Mouse (Mus musculus) retina, adult 2 months (tissue): ENCODE results near the gene BC029722.
"Not testable (repeated sequence)": the region's sequence is repeated elsewhere in the genome, so short reads cannot be mapped to it uniquely, and the experiment has no call there.

Experiments
- DNase-seq: peaks from one replicate; pipeline ENCODE4 v3.0.0-alpha.2; 2012; ENCODE audit warnings: low read depth, low spot score

The BC029722 gene

GRCm38 (mm10) chr2:155819392-155819448, at the start of gene BC029722:
TSS of gene BC029722 (minus strand) at chr2:155819426.
- no peak for DNase-seq

DNA sequence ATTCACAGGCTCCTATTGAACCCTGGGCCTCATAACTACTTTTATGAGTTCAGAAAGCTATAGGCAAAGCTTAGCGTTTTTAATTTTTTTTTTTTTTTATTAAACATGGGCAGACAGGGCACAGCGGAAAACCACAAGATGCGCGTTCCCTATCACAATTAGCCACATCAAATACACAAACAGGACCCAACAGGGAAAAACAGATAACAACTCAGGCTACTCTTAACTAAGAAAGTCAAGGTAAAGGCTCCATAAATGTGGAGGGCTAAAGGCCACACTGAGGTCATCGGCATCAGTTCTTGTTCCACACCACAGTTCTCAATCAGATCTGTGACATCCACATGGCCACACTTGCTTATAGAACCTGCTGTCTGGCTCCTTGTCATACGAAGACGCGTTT, 49.1 kb upstream of the BC029722 start:
- DNase-seq: no peak

GRCm38 (mm10) chr2:155863301-155863867, 44.2 kb upstream of the BC029722 start:
- no peak for DNase-seq

DNA sequence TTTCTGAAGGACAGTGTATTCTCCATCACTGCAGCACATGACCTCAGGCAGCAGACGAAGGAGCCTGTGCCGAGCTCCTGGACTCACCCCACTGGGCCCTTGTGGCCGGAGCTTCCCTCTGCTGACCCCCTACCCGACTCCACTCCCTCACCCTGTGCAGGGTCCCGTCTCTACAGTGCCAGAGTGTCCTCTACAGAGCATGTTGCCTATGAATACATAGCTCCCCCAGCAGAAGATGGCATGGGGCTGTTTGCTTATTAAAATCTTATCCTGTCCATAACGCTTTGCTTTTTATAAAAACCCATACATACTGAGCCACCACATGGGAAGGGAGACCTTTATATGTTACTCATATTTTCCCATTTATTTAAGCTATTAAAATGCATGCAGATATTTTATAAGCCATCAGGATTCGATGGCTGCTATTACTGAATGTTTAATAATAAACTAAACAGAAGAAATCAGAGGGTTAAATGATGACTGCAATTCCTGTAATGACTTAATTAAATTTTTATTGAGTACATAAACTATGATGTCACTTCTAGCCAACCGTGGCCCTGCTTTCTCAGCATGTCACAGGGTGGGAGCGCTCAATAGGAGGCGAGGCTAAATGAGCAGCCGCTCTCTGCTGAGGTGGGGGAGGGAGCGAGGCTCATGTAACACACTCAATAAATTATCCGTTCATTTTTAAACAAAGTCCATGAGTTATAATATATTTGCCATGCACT, 43.5 kb upstream of the BC029722 start:
- DNase-seq: no peak

DNA sequence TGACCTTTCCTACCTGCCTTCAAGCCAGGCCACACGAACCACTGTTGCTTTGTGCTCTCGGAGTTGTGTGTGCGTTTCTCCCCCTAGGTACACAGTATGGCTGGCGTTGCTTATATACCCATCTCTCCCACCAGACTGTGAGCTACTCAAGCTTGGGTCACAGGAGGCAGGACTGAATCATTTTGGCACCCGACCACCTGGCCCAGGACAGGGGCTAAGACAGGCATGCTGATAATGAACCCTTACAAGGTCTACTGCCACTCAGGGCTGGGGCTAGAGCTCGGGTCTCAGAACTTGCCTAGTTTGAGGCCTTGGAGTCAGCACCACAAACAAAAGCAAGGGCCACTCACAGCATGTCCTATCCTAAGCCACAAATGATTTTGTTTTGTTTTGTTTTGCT, 42.4 kb upstream of the BC029722 start:
- no peak for DNase-seq

GRCm38 (mm10) chr2:155860102-155860501, 40.9 kb upstream of the BC029722 start:
- no peak for DNase-seq

- DNase-seq: no peak
Observed at GRCm38 (mm10) chr2:155852536-155852935, 33.3 kb upstream of the BC029722 start.

GRCm38 (mm10) chr2:155850120-155850519, 30.9 kb upstream of the BC029722 start:
- no peak for DNase-seq

DNA sequence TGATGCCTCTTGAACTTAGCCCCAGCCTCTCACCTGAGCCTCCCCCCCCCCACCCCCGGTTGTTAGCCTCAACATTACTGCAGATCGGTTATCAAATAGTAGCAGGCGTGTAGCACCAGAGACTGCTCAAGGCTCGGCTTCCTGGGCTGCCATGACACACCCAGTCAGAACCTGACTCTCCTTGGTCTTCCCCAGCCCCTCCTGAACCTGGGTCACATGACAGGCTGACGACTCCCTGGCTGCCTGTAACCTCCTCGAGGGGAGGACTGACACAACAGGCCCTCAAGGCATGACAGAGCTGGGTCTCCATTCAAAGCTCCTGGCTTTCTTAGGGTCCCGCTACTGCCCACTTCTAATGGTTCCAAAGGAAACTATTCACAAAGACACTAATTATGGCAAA, 30.2 kb upstream of the BC029722 start:
- DNase-seq: no peak

GRCm38 (mm10) chr2:155848291-155848690, 29.1 kb upstream of the BC029722 start:
- peak; percentile 64 for DNase-seq

DNA sequence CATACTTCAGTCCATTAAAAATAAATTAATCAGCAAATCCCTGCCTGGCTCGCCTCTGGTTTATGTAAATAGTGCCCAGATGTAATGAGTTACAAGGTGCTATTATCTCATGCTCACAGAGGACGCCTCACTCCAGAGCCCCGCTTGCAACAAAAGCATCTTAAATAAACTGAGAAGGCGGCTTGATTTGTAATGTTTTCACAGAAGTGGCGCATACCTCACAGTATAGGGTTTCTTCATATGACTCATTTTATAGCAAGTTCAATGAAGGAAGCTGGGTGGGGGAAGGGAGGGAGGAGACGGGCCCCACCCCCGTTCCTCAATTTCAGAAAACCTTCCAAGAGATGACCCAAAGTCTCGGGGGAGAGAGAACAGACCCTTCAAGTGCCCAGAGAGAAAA, 27.7 kb upstream of the BC029722 start:
- DNase-seq: no peak

DNA sequence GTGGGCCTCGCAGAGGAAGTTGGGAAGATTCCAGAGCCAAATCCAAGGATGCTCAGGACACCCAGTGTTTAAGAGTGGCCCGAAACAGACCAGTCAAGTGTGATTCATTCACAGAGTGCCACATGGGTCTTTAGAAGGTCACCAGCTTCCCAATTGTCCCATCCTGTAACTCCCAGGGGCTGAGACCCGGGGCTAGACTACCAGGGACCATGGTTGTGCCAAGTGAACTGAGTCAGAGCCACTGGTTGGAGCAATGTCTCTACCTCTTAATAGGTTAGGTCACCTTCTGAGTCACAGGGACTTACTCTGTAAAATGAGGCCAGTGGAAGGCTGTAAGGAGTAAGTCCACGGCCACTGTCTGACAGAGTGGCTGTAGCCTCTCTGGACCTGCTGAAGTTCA, 19.7 kb upstream of the BC029722 start:
- DNase-seq: no peak

DNA sequence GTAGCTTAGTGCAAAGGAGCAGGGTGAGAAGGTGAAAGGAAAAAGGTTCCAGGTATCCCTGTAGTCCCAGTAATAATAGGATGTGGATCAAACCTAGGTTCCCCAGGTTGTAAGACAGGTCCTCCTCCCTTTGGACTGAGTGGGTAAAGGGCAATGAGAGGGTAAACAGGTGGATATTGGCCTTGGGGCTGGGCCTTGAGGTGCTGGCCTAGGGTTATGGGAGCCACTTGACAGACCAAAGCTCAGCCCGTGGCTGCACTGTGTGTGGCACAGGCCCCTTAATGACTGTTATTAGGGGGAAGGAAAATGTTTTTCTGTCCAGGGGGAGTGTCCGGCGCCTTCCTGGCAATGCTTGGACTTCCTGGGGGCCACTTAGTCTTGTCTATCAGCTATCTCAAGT, 18.7 kb upstream of the BC029722 start:
- DNase-seq: no peak

DNA sequence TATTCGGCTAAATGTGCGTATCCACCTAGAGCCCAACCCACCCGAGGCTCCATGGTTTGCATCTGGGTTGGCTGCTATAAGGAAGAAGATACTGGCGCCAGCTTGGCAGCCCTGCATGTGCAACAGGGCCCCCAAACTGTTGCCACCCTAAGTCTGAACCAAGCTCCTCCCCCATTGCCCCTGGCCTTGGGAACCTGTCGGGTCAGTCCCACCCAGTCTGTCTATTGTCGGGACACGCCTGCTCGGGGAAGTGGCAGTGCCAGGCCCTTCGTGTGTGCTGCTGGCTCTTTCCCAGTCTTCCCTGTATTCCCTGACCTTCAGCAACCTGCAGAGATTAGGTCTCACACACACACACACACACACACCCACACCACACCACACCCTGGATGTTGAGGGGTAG, 15.5 kb upstream of the BC029722 start, which contains the start of gene Fam83c:
TSS of gene Fam83c (minus strand) at position 123 of the 400 bp plus-strand sequence.
- no peak for DNase-seq

- not testable (repeated sequence) for DNase-seq
Observed at GRCm38 (mm10) chr2:155832087-155832486, 12.9 kb upstream of the BC029722 start.

DNA sequence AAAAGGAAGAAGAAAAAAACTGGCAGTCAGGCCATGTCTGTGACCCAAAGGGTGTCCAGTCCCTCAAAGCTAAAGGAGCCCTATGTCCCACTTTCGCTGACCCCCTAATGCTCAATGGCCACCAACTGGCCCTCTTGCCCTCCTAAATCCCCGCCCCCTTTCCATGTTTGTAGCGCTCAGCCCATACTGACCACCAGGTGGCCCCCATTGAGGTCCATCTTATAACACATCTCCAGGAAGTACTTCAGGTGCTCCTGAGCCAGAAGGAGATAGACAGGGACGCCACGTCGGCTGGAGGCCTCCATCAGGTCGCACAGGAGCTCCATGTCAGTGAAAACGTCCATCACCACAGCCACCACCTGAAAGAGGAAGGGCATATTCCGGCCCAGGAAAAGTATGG, 12.1 kb upstream of the BC029722 start:
- no peak for DNase-seq

DNA sequence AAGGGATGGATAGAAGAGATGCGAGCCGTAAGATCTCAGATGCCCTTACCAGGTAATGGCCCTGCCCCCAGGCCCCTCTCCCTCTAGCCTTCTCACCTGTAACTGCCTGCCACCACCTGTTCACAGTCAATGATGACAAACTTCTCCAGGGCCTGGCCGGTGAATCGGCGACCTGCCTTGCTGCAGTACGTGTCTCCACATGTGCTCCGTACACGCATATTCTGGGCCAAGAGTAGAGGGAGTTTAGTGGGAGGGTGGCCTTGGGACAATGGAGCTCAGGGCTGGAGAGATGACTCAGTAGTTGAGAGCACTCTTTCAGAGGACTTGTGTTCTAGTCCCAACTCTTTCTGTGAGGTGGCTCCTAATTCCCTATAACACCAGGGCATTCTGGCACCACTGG, 11.6 kb upstream of the BC029722 start:
- no peak for DNase-seq

DNA sequence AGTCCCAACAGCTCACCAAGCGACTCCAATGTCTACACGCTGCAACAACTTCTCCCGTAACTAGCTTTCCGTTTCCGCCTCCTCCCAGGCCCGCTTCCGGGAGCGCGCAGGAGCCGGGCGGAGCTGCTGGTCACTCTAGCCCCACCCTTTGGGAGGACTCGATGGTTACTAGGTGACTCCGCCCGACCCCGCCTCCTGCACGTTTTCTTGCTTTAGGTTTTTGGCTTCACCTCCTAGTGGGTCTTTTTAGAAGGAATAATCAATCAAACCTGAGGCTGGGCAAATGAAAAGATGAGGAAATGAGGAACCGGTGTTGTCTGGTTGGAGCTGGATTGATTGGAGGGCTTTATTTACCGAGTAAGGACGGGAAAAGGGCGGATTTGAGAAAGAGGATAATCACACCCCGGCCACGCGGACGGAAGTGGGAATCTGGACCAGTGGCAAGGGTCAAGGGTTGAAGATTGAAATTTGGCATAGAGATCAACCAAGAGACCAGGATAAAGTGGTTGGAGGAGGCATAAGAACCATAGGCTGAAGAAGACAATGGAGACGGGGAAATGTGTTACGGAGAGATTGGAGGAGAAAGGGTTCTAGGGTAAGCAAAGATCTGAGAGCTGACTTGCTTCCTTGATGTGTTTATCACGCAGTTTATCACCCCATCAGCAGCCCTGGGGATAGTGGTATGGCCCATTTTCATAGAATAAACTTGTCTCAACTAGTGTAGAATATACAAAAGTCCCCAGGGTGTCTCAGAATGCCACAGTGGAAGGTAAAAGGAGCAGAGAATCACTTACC, 7.6 kb upstream of the BC029722 start, which contains the start of gene Eif6:
TSS of gene Eif6 (minus strand) at position 296 of the 795 bp plus-strand sequence.
- DNase-seq: peak; percentile 71

GRCm38 (mm10) chr2:155825904-155826629, 6.8 kb upstream of the BC029722 start:
- no peak for DNase-seq

- DNase-seq: no peak
Observed at GRCm38 (mm10) chr2:155823722-155824121, 4.5 kb upstream of the BC029722 start.

DNA sequence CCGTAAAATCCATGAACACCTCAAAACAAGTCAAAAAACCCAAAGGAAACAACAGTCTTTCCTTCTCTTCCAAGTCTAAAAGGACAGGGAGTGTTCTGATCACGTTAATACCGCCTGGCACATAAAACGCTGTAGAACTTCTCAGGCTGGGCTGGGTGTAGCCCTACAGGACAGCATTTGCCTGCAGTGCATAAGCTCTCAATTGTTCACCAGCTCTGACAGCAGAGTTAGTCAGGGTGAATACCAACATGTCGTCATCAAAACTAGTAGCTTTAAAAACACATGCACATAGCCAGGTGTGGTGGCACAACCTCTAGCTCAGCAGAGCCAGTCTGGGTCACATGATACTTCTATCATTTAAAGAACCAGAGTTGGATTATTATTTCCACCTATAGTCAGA, 1.6 kb upstream of the BC029722 start:
- no peak for DNase-seq

DNA sequence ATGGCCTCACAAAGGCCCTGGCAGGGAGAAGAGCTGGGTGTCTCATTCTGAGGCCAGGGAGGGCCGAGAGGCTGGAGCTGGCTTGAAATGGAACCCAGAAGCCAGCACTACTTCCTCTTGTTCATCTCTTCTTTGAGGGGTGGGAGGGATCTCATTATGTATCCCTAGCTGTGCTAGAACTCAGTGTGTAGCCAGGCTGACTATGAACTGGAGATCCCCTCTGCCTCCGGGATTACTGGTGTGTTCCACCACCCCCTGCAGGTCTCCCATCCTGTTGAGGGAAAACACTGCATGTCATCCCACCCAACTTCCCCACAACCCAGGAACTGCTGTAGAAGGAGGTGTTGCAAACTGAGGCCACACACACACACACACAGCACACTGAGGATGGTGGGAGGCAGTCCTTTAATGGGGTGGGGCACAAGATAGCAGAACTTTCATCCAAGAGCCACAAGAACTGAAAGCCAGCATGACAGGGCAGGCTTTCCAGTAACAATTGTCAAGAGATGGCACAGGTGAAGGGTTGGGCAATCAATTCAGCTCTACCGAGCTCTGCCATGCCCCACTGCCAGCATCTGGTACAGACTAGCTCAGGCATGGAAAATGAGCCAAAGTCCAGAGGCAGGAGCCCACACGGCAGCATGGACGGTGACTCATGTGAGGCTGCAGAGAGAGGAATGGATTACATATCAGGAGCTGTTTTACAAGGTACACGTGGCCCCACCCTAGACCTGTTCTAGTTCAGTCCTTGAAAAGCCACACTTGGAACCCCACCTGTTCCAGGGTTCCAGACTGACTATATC, 424 bp upstream of the BC029722 start:
- DNase-seq: no peak
